In genomic region chr7:100501027-100501843, GRCm38 (mm10) we compare ENCODE assay signal across 13 mouse cellular contexts. TPM values are rescaled to one million over a fixed set of nuclear protein-coding genes. Genes with fewer than 3 reads are reported as not detected.
DNase-seq lines count a peak whose midpoint lies in the region; TF ChIP-seq lines count a peak whose summit lies in the region.
"Had no signal": no experiment of that assay in that cellular context is flagged by ENCODE, and none has a peak within 500 bp of the region (broad histone marks: within the 10 kb centered on the region; RNA-seq: fewer than 3 reads in every experiment).

No protein-coding gene starts in this region.

- in situ Hi-C loops in ES-E14 (cut with MboI; ENCODE audit: low sequenced_read_pairs in 2 of 2, unreplicated experiment in 2 of 2), result no loop called here

- H3K36me3 ChIP-seq in ES-E14 (ENCODE audit: control insufficient read depth, insufficient read depth, low read length, poor library complexity, severe bottlenecking), result peaks cover 38% of the 10 kb centered on the region
- H3K36me3 ChIP-seq in embryonic facial prominence, embryonic 10.5 days (replicated peaks), result peaks cover 41% of the 10 kb centered on the region
- no peaks in the 10 kb centered on the region for H3K36me3 ChIP-seq in myocyte (ENCODE audit: control insufficient read depth, insufficient read depth)
- H3K36me3 ChIP-seq: forebrain, embryonic 15.5 days; neural tube, embryonic 15.5 days had no signal

- H3K9ac ChIP-seq in ES-E14 (ENCODE audit: insufficient read depth, low read depth, low read length, poor library complexity, severe bottlenecking), result peak overlapping the region; percentile 34; the same call in 1 of the 2 replicates
- H3K9ac ChIP-seq: forebrain, embryonic 15.5 days; hindbrain, embryonic 13.5 days; neural tube, embryonic 15.5 days had no signal

- H3K9me3 ChIP-seq in ES-E14 (ENCODE audit: control insufficient read depth, insufficient read depth, low read depth, low read length), result no peaks in the 10 kb centered on the region
- no peaks in the 10 kb centered on the region for H3K9me3 ChIP-seq in embryonic facial prominence, embryonic 10.5 days
- H3K9me3 ChIP-seq: forebrain, embryonic 15.5 days; hindbrain, embryonic 13.5 days; neural tube, embryonic 15.5 days had no signal

- no peak overlapping the region for H3ac ChIP-seq in myocyte (ENCODE audit: control insufficient read depth, insufficient read length)

- TF ChIP-seq POLR2A in myocyte (IDR thresholded peaks at IDR 0.05; ENCODE audit: insufficient read length, low read depth), result no peak

- peaks cover 6 to 49% of the 10 kb centered on the region in 2 experiments; a peak in 3 of 4 replicates for H3K4me1 ChIP-seq in ES-E14 (ENCODE audit: control insufficient read depth in 2 of 2, insufficient read depth in 2 of 2, low read length in 2 of 2, poor library complexity in 1 of 2)
- peaks cover 29% of the 10 kb centered on the region for H3K4me1 ChIP-seq in embryonic facial prominence, embryonic 10.5 days

- no peak overlapping the region for H3K4me2 ChIP-seq in myocyte (ENCODE audit: low read depth)
- H3K4me2 ChIP-seq: forebrain, embryonic 15.5 days; hindbrain, embryonic 13.5 days; neural tube, embryonic 15.5 days had no signal

- peak; percentile 34 for DNase-seq in ovary, postnatal 36 days (ENCODE audit: low spot score)
- no peak for DNase-seq in ovary, postnatal 14 days (ENCODE audit: low spot score)
- no peak for DNase-seq in ES-E14 (ENCODE audit: low read depth, low spot score)
- no peak for DNase-seq in embryonic facial prominence, embryonic 10.5 days (ENCODE audit: low spot score)
- DNase-seq in right cerebral cortex, postnatal 36 days (ENCODE audit: low spot score in 2 of 2), result no peak
- no peak for DNase-seq in layer of hippocampus, postnatal 36 days
- DNase-seq: cerebellum, adult 2 months had no signal

- no peaks in the 10 kb centered on the region for H3K27me3 ChIP-seq in embryonic facial prominence, embryonic 10.5 days (replicated peaks; ENCODE audit: low read depth, poor library complexity, severe bottlenecking)
- H3K27me3 ChIP-seq in myocyte (ENCODE audit: control insufficient read depth, insufficient read depth, insufficient read length), result no peaks in the 10 kb centered on the region
- H3K27me3 ChIP-seq: forebrain, embryonic 15.5 days; hindbrain, embryonic 13.5 days; neural tube, embryonic 15.5 days; Patski had no signal

- no peaks in the 10 kb centered on the region for H3K79me2 ChIP-seq in myocyte (ENCODE audit: control insufficient read depth, insufficient read depth)

- 69% methylated on average over 6 of the region's 6 CpGs for WGBS in embryonic facial prominence, embryonic 10.5 days

- H3K4me3 ChIP-seq in ES-E14 (ENCODE audit: insufficient read depth in 1 of 2, low read depth in 1 of 2, low read length in 2 of 2, poor library complexity in 1 of 2, severe bottlenecking in 1 of 2), result no peak overlapping the region
- no peak overlapping the region for H3K4me3 ChIP-seq in embryonic facial prominence, embryonic 10.5 days
- no peak overlapping the region for H3K4me3 ChIP-seq in myocyte
- H3K4me3 ChIP-seq: forebrain, embryonic 15.5 days; hindbrain, embryonic 13.5 days; neural tube, embryonic 15.5 days had no signal

- H3K27ac ChIP-seq in ES-E14 (ENCODE audit: insufficient read depth, low read depth, low read length, poor library complexity, severe bottlenecking), result peak overlapping the region; percentile 86
- 0 out of 2 replicates have a peak overlapping the region, but pooled peaks have one; percentile 40 for H3K27ac ChIP-seq in embryonic facial prominence, embryonic 10.5 days (replicated peaks)
- H3K27ac ChIP-seq: forebrain, embryonic 15.5 days; hindbrain, embryonic 13.5 days; neural tube, embryonic 15.5 days had no signal

TF ChIP-seq in ES-E14, 5 proteins besides CTCF, POLR2A, EP300 and RAD21:
- TF ChIP-seq ZC3H11A (IDR thresholded peaks at IDR 0.05; ENCODE audit: borderline replicate concordance, low read depth, low read length) (no peak), CHD2 (IDR thresholded peaks at IDR 0.05; ENCODE audit: low read depth, low read length) (no peak), MAFK (IDR thresholded peaks at IDR 0.05; ENCODE audit: insufficient read depth, low read depth, low read length) (no peak), ZNF384 (IDR thresholded peaks at IDR 0.05; ENCODE audit: low read depth, low read length) (no peak), HCFC1 (IDR thresholded peaks at IDR 0.05; ENCODE audit: borderline replicate concordance, insufficient read depth, low read length) (no peak)

TF ChIP-seq in myocyte, 11 proteins besides CTCF, POLR2A, EP300 and RAD21:
- no peak for TF ChIP-seq MYOD1 (IDR thresholded peaks at IDR 0.05; ENCODE audit: control insufficient read depth in 1 of 3, insufficient read length in 2 of 3, low read depth in 2 of 3)
- TF ChIP-seq POLR2AphosphoS2 (IDR thresholded peaks at IDR 0.05; ENCODE audit: insufficient read length, low read depth), result peak; percentile 46
TF ChIP-seq in myocyte: peak in this region for 1.

RNA-seq across cellular contexts. Expression of gene Ucp2, which starts 8.1 kb away (rescaled TPM):
- total RNA-seq in ES-E14 (2012; rRNA removed), result 46.9 and 52.7 TPM in 2 replicates
- polyA plus RNA-seq in embryonic facial prominence, embryonic 10.5 days (2016; fragmentation: Nextera tagmentation; extraction: Ambion mirVana), result 101 and 105 TPM in 2 replicates
- polyA plus RNA-seq in myocyte (2012; fragmentation: generic; extraction: Trizol), result 387 TPM
- total RNA-seq in layer of hippocampus, postnatal 36 days (2021), result 10 to 100 TPM; 67.5 to 87.2 TPM

RNA-seq across cellular contexts. Expression of gene Dnajb13, which starts 13.5 kb away (rescaled TPM):
- 2.5 and 2.8 TPM in 2 replicates for total RNA-seq in ES-E14 (2012; rRNA removed)
- 0.27 and 0.38 TPM in 2 replicates for polyA plus RNA-seq in embryonic facial prominence, embryonic 10.5 days (2016; fragmentation: Nextera tagmentation; extraction: Ambion mirVana)
- polyA plus RNA-seq in myocyte (2012; fragmentation: generic; extraction: Trizol), result 0.46 TPM
- under 1 TPM; 0.43 to 0.50 TPM for total RNA-seq in layer of hippocampus, postnatal 36 days (2021)

RNA-seq across cellular contexts. Expression of gene Ucp3, which starts 28.4 kb away (rescaled TPM):
- total RNA-seq in ES-E14 (2012; rRNA removed), result not detected in 2 replicates
- polyA plus RNA-seq in embryonic facial prominence, embryonic 10.5 days (2016; fragmentation: Nextera tagmentation; extraction: Ambion mirVana), result 0.11 TPM in 1 of 2 replicates, not detected in the other
- 2.2 TPM for polyA plus RNA-seq in myocyte (2012; fragmentation: generic; extraction: Trizol)
- total RNA-seq in layer of hippocampus, postnatal 36 days (2021), result 1 to 10 TPM; 1.3 to 2.5 TPM
- polyA plus RNA-seq: forebrain, embryonic 15.5 days; hindbrain, embryonic 13.5 days; limb, embryonic 11.5 days; neural tube, embryonic 15.5 days had no signal

RNA-seq across cellular contexts. Expression of gene Coa4, which starts 35.6 kb away (rescaled TPM):
- total RNA-seq in ES-E14 (2012; rRNA removed), result 11.3 and 14.6 TPM in 2 replicates
- polyA plus RNA-seq in embryonic facial prominence, embryonic 10.5 days (2016; fragmentation: Nextera tagmentation; extraction: Ambion mirVana), result 17.8 and 19.3 TPM in 2 replicates
- polyA plus RNA-seq in myocyte (2012; fragmentation: generic; extraction: Trizol), result 15.5 TPM
- total RNA-seq in layer of hippocampus, postnatal 36 days (2021), result 10 to 100 TPM in 1 of 2 experiments, 1 to 10 TPM in 1; 8.3 to 10.8 TPM
